Mouse (Mus musculus) testis, adult 2 months (tissue): ENCODE results near the gene Gkn1. TPM values are rescaled to one million over a fixed set of nuclear protein-coding genes. Genes with fewer than 3 reads are reported as not detected.

Source experiments
- H3K27ac ChIP-seq: fragments of 200-500 bp; 2 replicates; pipeline ENCODE4 v1.5.1; 2012; ENCODE audit warnings: low read depth, low read length; ENCODE audit not compliant: control insufficient read depth, insufficient read depth
- H3K27me3 ChIP-seq: fragments of 200-500 bp; 2 replicates; pipeline ENCODE4 v1.6.1; 2012; ENCODE audit warnings: mild to moderate bottlenecking, low read length, moderate library complexity; ENCODE audit not compliant: control insufficient read depth, insufficient read depth
- H3K36me3 ChIP-seq: fragments of 200-500 bp; 2 replicates; pipeline ENCODE4 v1.6.1; 2012; ENCODE audit warnings: mild to moderate bottlenecking, low read length; ENCODE audit not compliant: control insufficient read depth, insufficient read depth
- H3K4me1 ChIP-seq: fragments of 200-500 bp; 2 replicates; pipeline ENCODE4 v1.6.1; 2012; ENCODE audit warnings: low read length; ENCODE audit not compliant: control insufficient read depth, insufficient read depth
- H3K4me3 ChIP-seq: fragments of 200-500 bp; 2 replicates; pipeline ENCODE4 v1.5.1; 2012; ENCODE audit warnings: low read depth, mild to moderate bottlenecking, low read length, moderate library complexity, mixed read lengths; ENCODE audit not compliant: control insufficient read depth
- CTCF ChIP-seq: fragments of 200-500 bp; IDR thresholded peaks from 2 replicates; pipeline ENCODE4 v1.5.1; 2012; ENCODE audit warnings: low read depth, mild to moderate bottlenecking, inconsistent platforms, low read length, moderate library complexity; ENCODE audit not compliant: control insufficient read depth, insufficient read depth, insufficient replicate concordance
- POLR2A ChIP-seq: fragments of 200-500 bp; IDR thresholded peaks from 2 replicates; pipeline ENCODE4 v1.6.1; 2012; ENCODE audit warnings: low read depth, mild to moderate bottlenecking, inconsistent platforms, low read length, moderate library complexity; ENCODE audit not compliant: control insufficient read depth
- polyA plus RNA-seq: library from polyadenylated mRNA; depleted of rRNA; stranded (reverse); fragments of >200 nt; gene quantifications from 2 replicates; pipeline ENCODE4 v1.2.3, GENCODE M21; 2012

Gkn1 gene
- polyA plus RNA-seq, 1 experiment = 0.19 TPM

DNA sequence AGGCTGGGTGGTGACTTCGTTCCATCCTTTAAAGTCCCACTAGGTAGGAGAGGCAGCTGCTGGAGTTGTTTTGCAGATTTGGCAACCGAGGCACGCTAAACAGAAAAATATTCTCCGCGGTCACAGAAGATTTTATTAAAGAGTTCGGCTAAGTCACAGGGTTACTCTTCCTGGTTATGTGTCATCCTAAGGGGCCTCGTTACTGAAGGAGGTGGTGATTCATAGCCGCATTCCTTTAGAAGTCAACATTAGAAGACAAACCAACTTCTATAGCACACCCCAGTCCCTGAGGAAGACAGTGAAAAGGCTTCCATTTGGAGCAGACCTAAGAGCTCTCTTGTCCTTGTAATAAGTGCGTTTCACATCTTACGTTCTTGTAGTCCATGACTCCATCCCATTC, 35.9 kb upstream of the Gkn1 start:
- Histone ChIP-seq H3K27me3 (no peaks in the 10 kb centered on the region), H3K4me1 (no peaks in the 10 kb centered on the region; the same call in 1 of the 2 replicates), H3K27ac (no peak overlapping the region), H3K36me3 (no peaks in the 10 kb centered on the region), H3K4me3 (no peak overlapping the region)
- TF ChIP-seq CTCF (no peak), POLR2A (no peak)

DNA sequence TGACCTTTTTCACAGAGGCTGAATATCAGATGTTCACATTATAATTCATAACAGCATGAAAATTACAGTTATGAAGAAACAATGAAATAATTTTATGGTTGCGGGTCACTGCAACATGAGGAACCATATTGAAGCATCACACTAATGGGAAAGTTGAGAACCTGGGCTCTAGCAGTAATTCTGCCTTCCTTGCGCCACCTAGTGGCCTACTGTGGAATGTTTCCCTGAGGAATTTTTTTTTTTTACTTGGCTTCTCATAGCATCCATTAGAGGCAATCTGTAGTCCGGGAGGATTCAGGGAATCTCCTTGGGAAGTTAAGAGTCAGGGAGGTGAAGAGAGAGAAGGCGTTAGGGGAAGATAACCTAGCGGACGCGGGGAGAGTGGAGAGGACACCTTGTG, 35.5 kb upstream of the Gkn1 start:
- Histone ChIP-seq H3K4me3 (no peak overlapping the region), H3K4me1 (no peaks in the 10 kb centered on the region; the same call in 1 of the 2 replicates), H3K27ac (no peak overlapping the region), H3K36me3 (no peaks in the 10 kb centered on the region), H3K27me3 (no peaks in the 10 kb centered on the region)
- no peak for TF ChIP-seq POLR2A
- peak; percentile 40; the same call in 1 of the 2 replicates for TF ChIP-seq CTCF

DNA sequence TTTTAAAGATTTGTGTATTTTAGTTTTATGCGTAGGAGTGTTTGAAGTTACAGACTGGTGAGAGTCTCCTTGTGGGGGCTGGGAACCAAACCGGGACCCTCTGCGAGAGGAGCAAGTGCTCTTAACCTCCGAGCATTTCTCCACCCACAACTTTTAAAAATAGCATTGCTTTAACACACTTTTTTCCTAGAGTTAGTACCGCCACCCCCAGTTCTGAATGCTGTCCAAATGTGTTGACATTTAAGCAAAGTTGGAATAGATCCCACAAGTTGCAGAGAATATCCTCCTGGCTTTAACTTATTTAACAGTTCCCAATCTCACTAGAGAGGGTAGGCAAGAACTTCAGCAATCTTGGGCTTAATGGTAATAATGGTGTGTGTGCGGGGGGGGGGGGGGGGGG, 34.0 kb upstream of the Gkn1 start:
- Histone ChIP-seq H3K4me3 (no peak overlapping the region), H3K27ac (no peak overlapping the region), H3K27me3 (no peaks in the 10 kb centered on the region), H3K36me3 (no peaks in the 10 kb centered on the region), H3K4me1 (no peaks in the 10 kb centered on the region; the same call in 1 of the 2 replicates)
- TF ChIP-seq POLR2A (no peak), CTCF (no peak)

DNA sequence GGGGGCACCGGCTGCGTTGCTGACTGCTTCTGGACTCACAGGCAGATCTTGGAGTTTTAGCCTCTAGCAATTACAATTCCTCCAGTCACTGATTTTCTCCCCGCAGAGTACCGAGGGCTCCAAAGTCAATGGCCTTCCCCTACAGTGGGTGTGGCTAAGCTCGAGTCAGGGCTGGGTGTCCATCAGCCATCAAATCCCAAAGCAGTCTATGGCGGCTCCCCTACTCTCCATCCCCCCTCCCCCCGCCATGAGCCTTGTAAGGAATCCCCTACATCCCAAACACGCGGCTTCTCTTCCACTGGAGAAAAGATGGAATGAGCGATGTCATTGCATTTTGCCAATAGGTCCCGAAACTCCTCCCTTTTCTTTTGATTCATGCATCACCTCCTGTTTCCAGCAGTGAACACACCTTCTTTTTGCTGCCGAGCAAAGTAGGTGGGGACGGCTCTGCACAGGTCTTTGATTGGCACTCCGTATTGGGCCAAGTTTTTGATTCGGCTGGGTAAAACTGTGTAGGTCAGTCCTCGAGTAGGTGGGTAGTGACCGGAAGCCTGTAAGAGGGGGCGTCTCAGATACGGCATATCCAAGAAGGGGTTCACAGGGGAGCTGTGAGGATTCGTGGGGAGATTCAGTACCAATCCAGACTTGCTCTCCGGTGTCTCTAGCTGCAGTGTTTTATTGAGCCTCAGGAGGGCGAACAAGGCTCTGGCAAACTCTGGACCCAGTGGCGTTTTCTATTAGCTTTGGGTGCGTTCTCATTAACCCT, 33.4 kb upstream of the Gkn1 start:
- TF ChIP-seq POLR2A (no peak), CTCF (no peak)
- Histone ChIP-seq H3K36me3 (no peaks in the 10 kb centered on the region), H3K27me3 (no peaks in the 10 kb centered on the region), H3K4me1 (no peaks in the 10 kb centered on the region; the same call in 1 of the 2 replicates), H3K27ac (no peak overlapping the region), H3K4me3 (peak overlapping the region; percentile 36; the same call in 1 of the 2 replicates)

DNA sequence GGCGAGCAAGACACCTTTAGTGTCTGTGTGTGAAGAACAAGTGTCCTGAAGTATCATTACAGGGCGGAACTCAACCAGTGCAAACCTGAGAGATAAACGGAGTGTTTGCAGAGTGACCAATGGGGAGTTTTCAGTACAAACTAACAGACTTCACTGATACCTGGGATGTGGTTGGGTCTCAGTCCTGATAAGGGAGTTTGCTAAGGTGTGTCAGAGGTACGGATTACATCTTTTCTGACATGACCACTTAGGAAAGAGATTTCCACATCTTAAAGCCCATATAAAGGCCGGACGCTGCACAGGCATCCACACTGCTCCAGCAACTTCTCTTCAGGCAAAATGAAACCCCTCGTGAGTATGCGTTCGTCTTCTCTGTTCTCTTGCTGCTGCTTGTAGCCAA, 22.3 kb upstream of the Gkn1 start, which contains the start of gene Gkn2:
Gene Gkn2, plus strand, starts transcription at position 301 of the 400 bp plus-strand sequence.
- no peaks in the 10 kb centered on the region for H3K36me3 ChIP-seq
- no peak within 1 kb of the TSS for H3K4me3 ChIP-seq
- no peak within 1 kb of the TSS for H3K27ac ChIP-seq
- TF ChIP-seq POLR2A (no peak), CTCF (no peak)
- H3K27me3 ChIP-seq = no peaks in the 10 kb centered on the region
- no peaks in the 10 kb centered on the region; the same call in 1 of the 2 replicates for H3K4me1 ChIP-seq

DNA sequence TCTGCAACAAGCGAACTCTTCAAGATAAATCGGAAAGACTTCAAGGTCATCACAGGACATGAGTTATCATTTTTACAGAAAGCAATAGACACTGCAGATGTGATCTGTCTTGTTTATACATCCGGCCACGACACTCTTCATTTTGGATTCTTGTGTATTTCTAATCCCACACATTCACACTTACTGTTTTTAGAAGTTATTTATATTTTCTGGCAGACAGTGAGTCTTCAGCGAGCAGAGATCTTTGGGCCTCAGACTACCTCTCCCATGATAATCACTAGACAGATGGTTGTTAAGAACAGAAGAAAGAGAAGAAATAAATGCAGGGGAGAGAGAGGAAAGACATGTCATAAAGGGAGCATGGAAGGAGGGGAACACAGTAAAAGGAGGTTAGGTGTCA, 18.5 kb upstream of the Gkn1 start:
- TF ChIP-seq POLR2A (no peak), CTCF (no peak)
- H3K4me1 ChIP-seq = no peaks in the 10 kb centered on the region
- no peak overlapping the region for H3K4me3 ChIP-seq
- no peaks in the 10 kb centered on the region for H3K36me3 ChIP-seq
- H3K27me3 ChIP-seq = no peaks in the 10 kb centered on the region
- H3K27ac ChIP-seq = no peak overlapping the region

DNA sequence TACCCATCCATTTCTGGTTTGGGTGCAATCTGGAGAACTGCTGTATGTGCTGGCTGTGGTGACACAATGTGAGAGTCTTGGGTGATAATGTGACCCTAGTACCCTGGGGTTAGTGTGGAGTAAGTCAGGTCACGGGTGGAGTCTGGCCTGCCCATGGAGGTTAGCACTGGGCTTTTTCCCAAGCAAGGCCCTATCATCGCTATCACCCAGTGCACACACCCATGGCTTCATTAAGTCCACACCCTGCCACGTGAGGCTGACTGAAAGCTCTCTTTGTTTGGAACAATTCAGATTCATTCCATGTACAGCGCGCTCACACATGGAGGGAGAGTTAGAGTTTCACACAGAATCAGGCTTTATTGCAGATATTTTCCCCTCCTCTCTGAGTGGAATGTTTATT, 3.7 kb upstream of the Gkn1 start:
- Histone ChIP-seq H3K4me1 (no peaks in the 10 kb centered on the region), H3K4me3 (no peak overlapping the region), H3K27ac (no peak overlapping the region), H3K27me3 (no peaks in the 10 kb centered on the region), H3K36me3 (no peaks in the 10 kb centered on the region)
- TF ChIP-seq POLR2A = no peak
- TF ChIP-seq CTCF = no peak
